Mouse (Mus musculus): ENCODE measurements at regions not wholly inside any gene's neighbourhood (a gene's known extent, or its start where the extent isn't known, plus 50 kb on each side); places are given as distances from the start of the nearest gene placed in this dataset.

- in situ Hi-C loops (cut with MboI; ENCODE audit: low pct_ligation_motif_present, low pct_unique_long_range_greater_than_20kb, low sequenced_read_pairs) (no loop called here), dilution Hi-C loops (cut with MboI; ENCODE audit: extremely low pct_ligation_motif_present, extremely low pct_unique_long_range_greater_than_20kb, low sequenced_read_pairs) (no loop called here)
- H3K27me3 ChIP-seq (replicated peaks) = peaks cover 67% of the 10 kb centered on the region
Observed at GRCm38 (mm10) chr11:114177281-114177680, 110.4 kb upstream of the Sdk2 start.

GRCm38 (mm10) chr11:114176671-114177212, 109.9 kb upstream of the Sdk2 start:
- in situ Hi-C loops (cut with MboI; ENCODE audit: low pct_ligation_motif_present, low pct_unique_long_range_greater_than_20kb, low sequenced_read_pairs) = no loop called here
- no peak overlapping the region for H3K27ac ChIP-seq (ENCODE audit: insufficient read depth, low read depth)
- no peak overlapping the region for H3K4me3 ChIP-seq (replicated peaks in 1 of 3; ENCODE audit: low read depth in 2 of 3, low read length in 2 of 3, poor library complexity in 1 of 3)

More at GRCm38 (mm10) chr11:114177281-114177680, 110.4 kb upstream of the Sdk2 start:
- H3K4me3 ChIP-seq (replicated peaks in 1 of 3; ENCODE audit: low read depth in 2 of 3, low read length in 2 of 3, poor library complexity in 1 of 3) = no peak overlapping the region
- H3K79me2 ChIP-seq (replicated peaks; ENCODE audit: control insufficient read depth, extremely low read depth, insufficient read depth, poor library complexity, severe bottlenecking) = no peaks in the 10 kb centered on the region
- no peaks in the 10 kb centered on the region for H3K36me3 ChIP-seq (replicated peaks in 1 of 2; ENCODE audit: control insufficient read depth in 1 of 2, insufficient read depth in 1 of 2, low read length in 1 of 2)
- no peak overlapping the region for H3K4me2 ChIP-seq (ENCODE audit: insufficient read depth, low read depth, poor library complexity, severe bottlenecking)
- H3K27ac ChIP-seq (ENCODE audit: insufficient read depth, low read depth) = no peak overlapping the region
- no peaks in the 10 kb centered on the region for H3K9me3 ChIP-seq (replicated peaks; ENCODE audit: low read length)
- no peak overlapping the region for H3K9ac ChIP-seq (ENCODE audit: insufficient read depth, low read depth)
- no peaks in the 10 kb centered on the region for H3K4me1 ChIP-seq (ENCODE audit: control insufficient read depth in 1 of 2, insufficient read depth in 2 of 2)
- no peak for DNase-seq (ENCODE audit: extremely low read depth)
- TF ChIP-seq CHD2 (IDR thresholded peaks at IDR 0.05; ENCODE audit: low read length) (no peak), ZNF384 (IDR thresholded peaks at IDR 0.05; ENCODE audit: low read depth, low read length) (no peak), KAT2A (IDR thresholded peaks at IDR 0.05; ENCODE audit: insufficient replicate concordance, low read length) (no peak), ELF1 (IDR thresholded peaks at IDR 0.05; ENCODE audit: low read depth, low read length) (no peak), ZKSCAN1 (IDR thresholded peaks at IDR 0.05; ENCODE audit: borderline replicate concordance, low read depth, low read length) (no peak), MAFK (IDR thresholded peaks at IDR 0.05; ENCODE audit: insufficient replicate concordance, low read length) (no peak), JUND (conservative IDR thresholded peaks at IDR 0.05; ENCODE audit: low read depth, low read length) (no peak), TBP (conservative IDR thresholded peaks at IDR 0.05; ENCODE audit: low read depth, low read length) (no peak), ZC3H11A (IDR thresholded peaks at IDR 0.05; ENCODE audit: low read depth, low read length) (no peak), USF1 (IDR thresholded peaks at IDR 0.05; ENCODE audit: low read depth, low read length) (no peak), SMC3 (IDR thresholded peaks at IDR 0.05; ENCODE audit: low read depth, low read length) (no peak), BHLHE40 (IDR thresholded peaks at IDR 0.05; ENCODE audit: low read depth, low read length) (no peak), RCOR1 (conservative IDR thresholded peaks at IDR 0.05; ENCODE audit: low read depth, low read length) (no peak), NRF1 (IDR thresholded peaks at IDR 0.05; ENCODE audit: low read depth, low read length) (no peak), MXI1 (IDR thresholded peaks at IDR 0.05; ENCODE audit: low read depth, low read length) (no peak), POLR2AphosphoS2 (IDR thresholded peaks at IDR 0.05; ENCODE audit: low read depth, low read length) (no peak), RAD21 (IDR thresholded peaks at IDR 0.05; ENCODE audit: low read depth, low read length) (no peak), CTCF (conservative IDR thresholded peaks at IDR 0.05 in 1 of 2, IDR thresholded peaks at IDR 0.05 in 1 of 2; ENCODE audit: low read depth in 2 of 2, low read length in 2 of 2) (no peak)

More at GRCm38 (mm10) chr11:114176671-114177212, 109.9 kb upstream of the Sdk2 start:
- TF ChIP-seq IRF4 (IDR thresholded peaks at IDR 0.05; ENCODE audit: low read depth, low read length) = no peak
- no peak for TF ChIP-seq ZMIZ1 (IDR thresholded peaks at IDR 0.05; ENCODE audit: low read depth, low read length)
- TF ChIP-seq ELF1 (IDR thresholded peaks at IDR 0.05; ENCODE audit: low read depth, low read length) = no peak
- no peak for TF ChIP-seq MAX (IDR thresholded peaks at IDR 0.05; ENCODE audit: low read length)
- no peak for TF ChIP-seq BHLHE40 (IDR thresholded peaks at IDR 0.05; ENCODE audit: low read depth, low read length)
- TF ChIP-seq TCF12 (IDR thresholded peaks at IDR 0.05; ENCODE audit: low read depth, low read length) = no peak
- no peak for TF ChIP-seq MXI1 (IDR thresholded peaks at IDR 0.05; ENCODE audit: low read depth, low read length)
- TF ChIP-seq CHD2 (IDR thresholded peaks at IDR 0.05; ENCODE audit: low read length) = no peak
- no peak overlapping the region for H3K9ac ChIP-seq (ENCODE audit: insufficient read depth, low read depth)
- no peaks in the 10 kb centered on the region for H3K4me1 ChIP-seq (ENCODE audit: control insufficient read depth in 1 of 2, insufficient read depth in 2 of 2)
- no peaks in the 10 kb centered on the region for H3K36me3 ChIP-seq (replicated peaks in 1 of 2; ENCODE audit: control insufficient read depth in 1 of 2, insufficient read depth in 1 of 2, low read length in 1 of 2)
- peaks cover 67% of the 10 kb centered on the region for H3K27me3 ChIP-seq (replicated peaks)
- no peak overlapping the region for H3K4me2 ChIP-seq (ENCODE audit: insufficient read depth, low read depth, poor library complexity, severe bottlenecking)
- DNase-seq (ENCODE audit: extremely low read depth) = no peak
- H3K79me2 ChIP-seq (replicated peaks; ENCODE audit: control insufficient read depth, extremely low read depth, insufficient read depth, poor library complexity, severe bottlenecking) = no peaks in the 10 kb centered on the region
- no peaks in the 10 kb centered on the region for H3K9me3 ChIP-seq (replicated peaks; ENCODE audit: low read length)
- dilution Hi-C loops (cut with MboI; ENCODE audit: extremely low pct_ligation_motif_present, extremely low pct_unique_long_range_greater_than_20kb, low sequenced_read_pairs) = no loop called here

Data from CH12.LX (cell line).